Mouse (Mus musculus) heart, postnatal 14 days (tissue): ENCODE data around the gene Slirp. TPM values are rescaled to one million over a fixed set of nuclear protein-coding genes. Genes with fewer than 3 reads are reported as not detected.

Source experiments
- microRNA-seq, 2 experiments: library from miRNA; unstranded; fragments of <30 nt; microRNA quantifications; one replicate each; pipeline ENCODE4 v1.2.0; 2021 to 2022
- total RNA-seq, 2 experiments: library from RNA; stranded (reverse); gene quantifications; 2 replicates each; pipeline ENCODE4 v1.2.3; 2021

Slirp gene
- total RNA-seq, 2 experiments from 2014 or later: 140 to 162 TPM

Small RNAs within 50 kb of the gene (microRNA-seq; reads per million reads assigned to microRNA genes)
- 44.1 to 51.6 reads per million in 2 experiments for gene Mir3068

Other genes with a start within 250 kb of the Slirp start
- under 1 TPM; 0.32 to 0.57 TPM for gene Samd15, start 244.2 kb upstream of the Slirp start, total RNA-seq
- 1 to 10 TPM; 5.4 to 6.0 TPM for gene Tmed8, start 243.4 kb upstream of the Slirp start, total RNA-seq
- gene Noxred1, start 205.2 kb upstream of the Slirp start, total RNA-seq: under 1 TPM; 0.33 to 0.66 TPM
- 10 to 100 TPM; 28.9 to 29.8 TPM for gene Vipas39, start 177.6 kb upstream of the Slirp start, total RNA-seq
- gene Ahsa1, start 177.4 kb upstream of the Slirp start, total RNA-seq: 100 to 1,000 TPM; 103 to 107 TPM
- gene Ism2, start 144.2 kb upstream of the Slirp start, total RNA-seq: under 1 TPM in 1 of 2 experiments, not detected in 1; 0.15 TPM
- gene Sptlc2, start 55.5 kb upstream of the Slirp start, total RNA-seq: 10 to 100 TPM; 39.4 to 43.5 TPM
- 10 to 100 TPM; 11.2 to 12.9 TPM for gene Alkbh1, start 121 bp downstream of the Slirp start, total RNA-seq
- gene Snw1, start 28.4 kb downstream of the Slirp start, total RNA-seq: 10 to 100 TPM; 40.5 to 42.8 TPM
- gene Gm5788, start 50.8 kb downstream of the Slirp start, total RNA-seq: not detected
- gene Gm8300, start 70.4 kb downstream of the Slirp start, total RNA-seq: not detected
- gene Oog1, start 158.8 kb downstream of the Slirp start, total RNA-seq: not detected
- gene Gm4027, start 175.0 kb downstream of the Slirp start, total RNA-seq: not detected
- gene Gm16381, start 200.7 kb downstream of the Slirp start, total RNA-seq: not detected